Mouse (Mus musculus): ENCODE measurements at regions not wholly inside any gene's neighbourhood (a gene's known extent, or its start where the extent isn't known, plus 50 kb on each side); places are given as distances from the start of the nearest gene placed in this dataset.

DNA sequence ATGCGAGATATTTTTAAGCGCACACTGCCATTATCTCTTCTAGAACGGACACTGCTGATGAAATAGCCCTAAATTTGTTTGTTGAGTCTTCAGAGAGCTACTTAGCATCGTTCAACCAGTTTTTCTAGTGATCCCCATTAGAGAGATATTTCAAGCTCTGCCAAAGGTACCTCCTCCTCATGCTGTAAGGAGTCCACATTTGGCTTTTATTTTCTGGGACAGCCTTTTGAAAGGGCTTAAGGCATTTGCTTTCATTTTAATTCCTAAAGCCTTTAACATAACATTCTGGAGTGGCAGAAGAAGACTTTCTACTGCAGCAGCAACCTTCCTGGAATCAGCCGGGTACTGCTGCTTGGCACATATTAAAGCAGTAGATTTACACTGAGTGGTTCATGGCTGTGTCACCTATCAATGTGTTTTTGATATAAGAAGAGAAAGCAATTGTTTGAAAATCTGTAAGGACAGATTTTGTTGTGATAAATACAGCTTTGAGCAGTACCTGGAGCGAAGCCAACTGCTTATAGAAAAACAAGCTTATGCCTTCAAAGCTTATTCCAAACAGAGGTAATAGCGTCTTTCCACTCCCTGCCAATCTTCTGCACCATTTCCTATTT, 267.5 kb upstream of the Dcn start:
- no peak for DNase-seq (ENCODE audit: extremely low read depth, insufficient read length, low spot score)

DNA sequence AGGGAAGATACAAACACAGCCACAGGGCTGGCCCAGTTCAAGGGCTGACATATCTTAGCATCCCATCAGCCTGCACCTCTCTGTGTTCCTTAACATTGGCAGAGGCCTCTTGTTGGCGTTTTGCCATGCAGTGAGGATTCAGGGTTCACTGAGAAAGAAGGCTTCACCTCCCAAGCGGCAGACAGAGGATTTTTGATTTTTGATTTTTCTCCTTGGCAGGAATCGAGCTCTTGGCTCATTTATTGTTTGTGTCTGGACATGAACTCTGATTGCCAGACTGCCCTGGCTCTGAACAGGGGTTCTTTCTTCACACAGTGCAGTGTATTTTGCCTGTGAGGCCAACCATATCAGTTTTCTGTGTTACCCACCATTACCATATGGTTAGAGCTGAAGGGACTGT, 259.9 kb upstream of the Dcn start:
- no peak for DNase-seq (ENCODE audit: extremely low read depth, insufficient read length, low spot score)

DNA sequence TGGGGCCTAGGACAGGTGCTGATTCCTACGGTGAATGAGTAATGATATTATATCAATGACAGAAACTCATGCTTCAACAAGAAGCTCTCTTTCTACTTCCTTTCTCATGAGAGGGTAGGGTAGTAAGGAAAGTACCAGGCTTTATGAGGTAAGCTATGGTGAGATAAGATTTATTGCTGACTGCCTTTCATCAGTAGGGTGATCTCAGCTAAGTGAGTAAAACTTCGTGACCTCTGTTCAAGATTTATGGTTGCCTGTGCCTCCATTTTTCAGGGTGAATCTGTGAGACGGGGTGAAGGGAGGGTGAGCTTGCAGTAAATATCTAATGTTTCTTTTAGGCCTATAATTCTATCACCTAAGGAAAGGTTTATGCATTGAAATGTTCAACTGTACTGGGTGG, 259.0 kb upstream of the Dcn start:
- DNase-seq (ENCODE audit: extremely low read depth, insufficient read length, low spot score) = no peak

DNA sequence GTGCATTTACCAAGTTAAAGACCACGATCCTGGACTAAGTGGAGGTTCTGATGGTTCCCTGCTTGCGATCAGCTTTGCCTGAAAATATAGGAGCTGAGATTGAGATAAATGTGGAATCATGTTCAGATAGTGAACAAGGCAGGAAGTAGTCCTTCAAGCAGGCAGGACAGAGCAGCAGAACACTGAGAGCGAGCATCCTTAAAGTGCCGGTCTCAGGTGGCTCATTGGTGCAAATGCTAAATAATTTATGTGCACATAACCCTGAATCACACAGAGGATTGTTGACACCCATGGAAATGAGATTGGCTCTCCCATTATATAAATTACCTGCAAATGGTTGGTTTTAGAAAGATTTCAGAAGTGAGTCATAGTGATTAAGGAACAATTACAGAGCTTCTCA, 243.8 kb upstream of the Dcn start:
- no peak for DNase-seq (ENCODE audit: extremely low read depth, insufficient read length, low spot score)

DNA sequence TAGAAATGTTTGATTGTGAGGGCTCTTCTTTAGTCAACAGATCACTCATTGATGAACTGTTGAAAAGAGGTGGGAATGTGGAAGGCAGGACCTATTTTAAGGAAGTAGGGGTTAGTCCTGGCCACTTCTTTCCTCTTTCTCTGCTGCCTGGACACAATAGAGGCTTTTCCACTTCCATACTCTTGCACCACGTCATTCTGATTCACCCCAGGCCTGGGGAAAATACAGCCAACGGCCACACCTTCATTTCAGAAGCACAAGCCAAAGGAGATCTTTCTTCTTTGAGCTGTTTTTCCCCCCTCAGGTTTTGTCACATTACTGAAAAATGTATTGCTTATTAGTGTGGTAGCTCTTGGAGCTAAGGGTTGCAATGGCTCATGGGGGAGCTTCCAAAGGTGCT, 237.9 kb upstream of the Dcn start:
- DNase-seq (ENCODE audit: extremely low read depth, insufficient read length, low spot score) = no peak

DNA sequence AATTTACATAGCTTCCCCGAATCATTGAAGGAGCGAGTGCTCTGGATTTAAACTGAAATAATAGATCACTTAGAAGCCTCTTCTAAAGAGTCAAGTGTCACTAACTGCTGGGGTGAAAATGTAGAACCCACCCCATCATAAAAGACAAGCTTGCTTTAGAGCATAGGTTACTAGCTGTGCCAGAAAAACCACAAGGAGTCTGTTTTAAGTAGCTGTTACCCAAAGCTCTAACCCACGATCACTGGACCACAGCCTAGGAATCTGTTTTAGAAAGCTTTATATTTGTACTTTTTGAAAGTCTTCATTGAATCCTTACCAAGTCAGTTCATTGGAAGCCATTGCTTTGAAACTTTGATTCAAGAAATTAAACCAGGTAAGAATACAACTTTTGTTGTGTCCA, 233.7 kb upstream of the Dcn start:
- DNase-seq (ENCODE audit: extremely low read depth, insufficient read length, low spot score) = no peak

DNA sequence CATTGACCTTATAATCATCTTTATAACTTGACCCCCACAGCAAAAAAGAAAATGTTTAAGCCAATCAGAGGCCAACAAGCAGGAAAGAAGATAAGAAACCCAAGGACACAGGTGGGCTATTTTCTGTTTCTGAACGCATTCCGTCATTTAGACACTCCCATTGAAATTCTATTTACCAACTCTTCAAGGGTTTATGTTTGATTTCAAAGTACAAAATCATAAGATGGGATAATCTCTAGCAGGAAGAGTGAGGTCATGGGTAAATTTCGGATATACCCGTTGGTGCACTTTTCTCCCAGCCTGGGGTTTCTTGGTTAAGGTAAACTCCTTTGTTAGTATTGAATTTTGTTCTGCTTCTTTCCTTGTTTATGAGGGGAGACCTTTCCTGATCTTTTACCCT, 230.9 kb upstream of the Dcn start:
- no peak for DNase-seq (ENCODE audit: extremely low read depth, insufficient read length, low spot score)

DNA sequence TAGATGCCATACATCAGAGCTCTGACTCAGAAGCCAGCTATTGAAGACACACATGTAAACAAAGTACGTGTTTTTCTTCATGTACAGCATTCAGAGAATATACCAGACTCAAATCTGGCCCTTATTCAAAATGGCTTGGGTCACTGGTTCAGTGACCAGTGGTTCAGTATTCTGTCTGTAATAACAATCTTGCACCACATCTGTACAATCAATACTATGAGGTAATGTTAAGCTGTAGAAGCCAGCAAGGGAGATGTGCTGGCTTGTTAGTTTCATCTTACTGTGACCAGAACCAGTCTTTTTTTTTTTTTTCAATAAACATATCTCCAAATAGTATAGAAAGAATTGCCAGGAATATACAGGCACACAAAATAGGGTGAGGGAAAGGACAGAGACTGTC, 229.6 kb upstream of the Dcn start:
- DNase-seq (ENCODE audit: extremely low read depth, insufficient read length, low spot score) = no peak

DNA sequence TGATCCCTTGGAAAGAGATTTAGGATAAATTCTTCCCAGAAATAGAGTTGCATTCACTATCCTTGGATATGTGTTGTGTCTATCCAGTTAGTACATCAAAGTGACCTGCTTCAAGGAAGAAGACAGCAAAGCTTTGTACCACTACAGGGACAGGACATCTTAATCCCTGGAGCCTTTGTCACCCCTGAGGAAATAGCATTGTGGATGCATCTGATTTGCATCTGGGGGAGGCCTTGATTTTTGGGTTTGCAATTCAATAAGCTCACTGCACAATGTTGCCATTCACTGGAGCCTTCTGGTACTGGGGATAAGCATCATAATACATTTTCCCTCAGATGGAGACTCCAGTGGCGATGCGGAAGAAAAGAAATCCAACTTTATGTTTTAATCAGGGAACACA, 229.2 kb upstream of the Dcn start:
- no peak for DNase-seq (ENCODE audit: extremely low read depth, insufficient read length, low spot score)

DNA sequence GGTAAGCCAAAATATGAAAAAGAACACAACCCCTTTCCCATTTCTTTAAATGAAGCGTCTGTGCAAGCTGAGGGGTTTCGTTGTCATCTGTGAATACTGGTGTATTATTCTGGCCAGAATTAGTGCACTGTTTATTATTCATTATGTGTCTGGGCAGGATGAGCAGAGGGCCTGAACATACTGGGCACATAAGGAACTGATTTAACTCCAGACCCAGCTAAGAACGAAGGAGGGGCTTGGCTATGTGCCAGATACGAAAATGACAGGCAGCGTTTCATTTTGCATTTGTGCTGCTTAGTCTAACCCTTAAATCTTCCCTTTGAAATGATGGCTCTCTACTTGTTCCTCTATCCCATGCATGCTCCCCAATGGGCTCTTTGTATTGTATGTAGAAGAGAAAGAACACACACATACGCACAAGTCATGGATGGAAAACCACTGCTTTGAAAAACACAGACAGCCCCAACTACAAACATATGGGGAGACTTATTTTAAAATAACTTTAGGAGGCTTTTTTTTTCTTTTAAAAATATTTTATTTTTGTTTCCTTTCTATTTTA, 213.4 kb upstream of the Dcn start:
- no peak for DNase-seq (ENCODE audit: extremely low read depth, insufficient read length, low spot score)

DNA sequence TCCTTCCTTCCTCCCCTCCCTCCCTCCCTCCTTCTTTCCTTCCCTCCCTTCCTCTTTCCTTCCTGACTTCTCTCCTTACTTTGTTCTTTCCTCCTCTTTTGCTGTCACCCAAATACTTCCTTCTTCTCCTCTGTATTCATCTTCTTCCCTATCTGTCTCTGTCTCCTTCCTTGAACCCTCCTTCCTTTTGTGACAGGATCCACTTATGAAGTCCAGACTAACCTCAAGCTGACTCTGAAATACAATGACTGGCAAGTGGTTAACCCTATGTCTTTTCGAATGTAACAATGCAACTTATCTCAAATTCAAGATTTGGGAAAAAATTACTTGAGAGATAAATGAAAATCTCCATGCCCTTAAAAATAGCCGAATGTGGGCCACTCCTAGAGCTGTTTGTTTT, 197.0 kb upstream of the Dcn start:
- no peak for DNase-seq (ENCODE audit: extremely low read depth, insufficient read length, low spot score)

DNA sequence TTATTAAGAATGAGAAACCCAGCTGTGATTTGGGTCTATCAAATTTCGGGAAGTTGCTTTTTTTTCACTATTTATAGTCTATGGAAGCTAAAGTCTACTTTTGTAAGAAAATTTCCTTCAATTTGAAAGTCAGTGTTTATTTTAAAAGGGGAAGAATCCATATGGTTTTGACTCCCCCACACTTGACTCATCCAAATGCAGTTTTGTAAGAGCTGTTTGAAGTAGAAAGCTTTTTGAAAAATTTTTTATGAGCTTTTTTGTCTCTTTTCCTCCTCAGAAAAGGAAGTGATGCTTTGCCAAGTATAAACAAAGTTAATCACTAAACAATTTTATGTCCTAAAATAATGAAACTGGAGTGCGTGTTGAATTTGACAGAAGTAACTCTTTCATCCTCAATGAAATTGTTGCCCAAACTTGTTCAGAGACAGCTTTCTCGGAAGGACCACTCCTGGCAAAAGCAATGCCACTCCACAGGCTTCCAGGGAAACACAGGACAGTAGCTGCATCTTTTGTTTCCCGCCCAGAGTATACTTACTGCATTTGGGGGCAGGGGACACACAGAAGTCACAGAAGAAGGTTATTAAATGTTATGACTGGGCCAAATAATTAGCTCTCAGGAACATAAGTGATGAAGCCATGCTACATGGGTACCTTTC, 196.4 kb upstream of the Dcn start:
- DNase-seq (ENCODE audit: extremely low read depth, insufficient read length, low spot score) = no peak

DNA sequence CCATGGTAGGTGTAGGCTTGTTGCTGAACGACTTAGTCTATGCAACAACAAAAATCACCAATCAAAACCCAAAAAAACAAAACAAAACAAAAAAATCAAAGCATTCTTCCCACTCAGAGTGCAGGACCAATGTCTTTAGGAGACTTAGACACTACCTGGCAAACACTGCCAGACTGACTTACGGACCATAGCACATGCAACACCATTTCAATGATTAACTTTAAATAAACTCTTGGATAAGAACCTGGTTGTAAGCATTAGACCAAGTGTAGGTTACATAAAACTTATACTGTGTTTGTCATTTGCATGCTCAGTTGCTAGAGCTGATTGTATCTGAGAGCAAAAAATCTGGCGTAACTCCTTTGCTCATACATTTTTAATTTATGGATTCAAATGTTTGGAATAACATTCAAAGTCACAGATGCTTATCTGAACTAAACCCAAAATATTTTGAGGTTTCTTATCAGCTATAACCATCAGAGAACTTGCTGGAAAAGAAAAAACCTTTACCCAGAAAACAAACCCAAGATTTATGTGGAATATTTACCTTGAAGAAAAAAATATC, 174.5 kb upstream of the Dcn start:
- DNase-seq (ENCODE audit: extremely low read depth, insufficient read length, low spot score) = no peak

DNA sequence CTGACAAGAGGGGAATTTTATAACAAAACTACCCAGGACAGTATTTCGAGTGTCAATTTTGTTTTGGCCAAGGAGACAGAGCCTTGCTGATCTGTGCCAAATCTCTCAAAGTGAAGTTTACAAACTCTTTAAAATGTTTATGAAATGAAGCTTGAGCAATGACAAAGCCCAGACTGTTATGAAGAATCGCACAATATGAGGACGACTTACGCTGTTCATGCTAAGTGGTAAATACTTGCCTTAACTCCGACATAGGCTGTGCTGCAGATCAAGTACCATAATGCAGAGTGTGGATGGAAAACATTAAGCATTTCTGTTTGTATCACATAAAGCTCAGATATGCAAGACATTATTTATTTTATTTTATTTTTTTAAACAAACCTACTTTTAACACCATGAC, 169.8 kb upstream of the Dcn start:
- no peak for DNase-seq (ENCODE audit: extremely low read depth, insufficient read length, low spot score)

DNA sequence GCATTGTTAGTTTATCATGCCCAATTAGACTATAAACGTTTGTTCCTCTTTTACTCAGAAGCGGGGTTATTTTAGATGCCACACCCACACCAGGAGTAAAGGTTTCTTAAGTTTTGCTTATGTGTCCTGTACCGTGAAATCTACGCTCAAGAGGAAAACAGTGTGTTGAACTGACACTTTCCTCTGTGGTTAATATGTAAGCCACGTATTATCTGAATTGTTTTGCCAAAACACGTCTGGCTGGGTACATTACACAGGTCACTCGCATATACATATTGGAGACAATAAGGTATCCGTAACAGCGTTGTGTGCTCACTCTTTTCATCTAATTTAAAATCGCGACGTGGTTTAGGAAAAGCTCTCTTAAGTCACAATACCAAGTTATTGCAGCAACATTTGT, 166.9 kb upstream of the Dcn start:
- no peak for DNase-seq (ENCODE audit: extremely low read depth, insufficient read length, low spot score)

DNA sequence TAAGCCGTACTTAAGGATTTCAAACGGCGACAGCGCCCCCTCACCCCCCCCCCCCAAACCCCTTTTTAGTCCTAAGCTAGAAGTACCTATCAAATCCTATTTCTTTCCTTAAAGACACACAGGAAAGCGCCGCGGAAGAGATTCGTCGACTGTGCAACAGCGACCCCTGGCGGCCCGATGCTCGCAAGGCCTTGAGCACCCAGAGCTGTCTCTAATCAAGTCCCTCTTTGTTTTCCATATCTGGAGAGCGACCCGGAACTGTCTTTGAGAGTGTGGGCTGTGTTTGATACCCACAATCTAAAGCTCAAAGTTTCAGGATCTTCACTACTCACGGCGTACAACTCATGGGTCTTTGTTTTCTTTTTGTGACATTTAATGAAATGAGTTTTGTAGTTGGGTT, 166.4 kb upstream of the Dcn start:
- peak; percentile 91 for DNase-seq (ENCODE audit: extremely low read depth, insufficient read length, low spot score)

DNA sequence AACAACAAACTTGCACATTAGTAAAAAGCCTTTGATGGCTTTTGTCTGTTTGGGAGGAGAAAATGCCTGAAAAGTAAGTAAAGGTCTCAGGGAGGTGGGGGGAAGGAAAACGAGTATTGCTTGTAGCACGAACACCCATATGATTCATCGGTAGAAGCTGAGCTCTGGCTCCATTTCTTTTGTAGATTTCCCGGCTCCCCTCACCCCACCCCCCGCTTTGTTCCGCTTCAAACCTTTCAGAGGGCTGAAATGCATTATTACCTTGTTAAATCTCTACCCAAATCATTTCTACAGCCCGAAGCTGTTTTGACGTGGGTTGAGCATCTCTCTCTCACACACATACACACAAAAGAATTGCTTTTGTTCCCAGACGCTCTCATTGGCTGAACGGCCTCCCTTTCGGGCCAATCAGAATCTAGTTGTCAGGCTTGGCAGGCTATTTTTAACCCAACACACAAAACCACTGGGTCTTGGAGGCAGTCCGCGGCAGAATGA, 166.0 kb upstream of the Dcn start:
- DNase-seq (ENCODE audit: extremely low read depth, insufficient read length, low spot score) = peak; percentile 55

DNA sequence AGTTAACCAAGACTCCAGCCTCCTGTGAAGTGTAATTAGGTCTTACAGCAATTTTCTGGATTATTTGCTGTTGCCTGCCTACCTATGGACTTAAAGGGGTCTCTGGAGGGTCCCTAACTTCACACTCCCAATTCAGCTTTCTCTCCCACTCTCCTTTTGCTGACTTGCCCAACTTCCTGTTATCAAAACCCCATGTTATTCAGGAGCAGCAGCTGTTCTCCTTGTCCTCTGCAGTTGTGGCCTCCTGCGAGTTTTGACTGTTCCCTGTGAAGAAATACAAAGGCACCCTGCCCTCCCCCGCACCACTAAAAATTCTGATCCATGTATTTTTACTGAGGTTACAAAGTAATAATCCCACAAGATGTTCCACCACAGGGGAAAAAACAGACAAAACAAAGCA, 146.8 kb upstream of the Dcn start:
- DNase-seq (ENCODE audit: extremely low read depth, insufficient read length, low spot score) = no peak

DNA sequence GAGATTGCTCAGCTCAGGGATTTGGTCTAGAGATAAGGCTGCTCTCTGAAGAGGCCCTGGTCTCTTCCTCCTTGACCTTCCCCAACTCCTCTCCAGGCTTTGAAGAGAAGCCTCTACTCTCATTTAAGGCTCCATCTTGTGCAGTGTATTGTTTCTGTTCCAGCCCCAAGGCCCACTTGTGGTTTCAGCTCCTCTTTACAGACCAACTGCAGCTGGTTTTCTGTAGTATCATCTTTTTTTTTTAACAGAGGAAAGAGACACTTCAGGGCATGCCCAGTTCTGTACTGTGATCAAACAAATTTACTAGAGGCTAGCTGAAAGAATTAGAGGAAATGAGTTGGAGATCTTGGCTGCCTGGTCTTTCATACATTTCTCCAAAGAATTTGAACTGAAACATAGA, 145.4 kb upstream of the Dcn start:
- no peak for DNase-seq (ENCODE audit: extremely low read depth, insufficient read length, low spot score)

DNA sequence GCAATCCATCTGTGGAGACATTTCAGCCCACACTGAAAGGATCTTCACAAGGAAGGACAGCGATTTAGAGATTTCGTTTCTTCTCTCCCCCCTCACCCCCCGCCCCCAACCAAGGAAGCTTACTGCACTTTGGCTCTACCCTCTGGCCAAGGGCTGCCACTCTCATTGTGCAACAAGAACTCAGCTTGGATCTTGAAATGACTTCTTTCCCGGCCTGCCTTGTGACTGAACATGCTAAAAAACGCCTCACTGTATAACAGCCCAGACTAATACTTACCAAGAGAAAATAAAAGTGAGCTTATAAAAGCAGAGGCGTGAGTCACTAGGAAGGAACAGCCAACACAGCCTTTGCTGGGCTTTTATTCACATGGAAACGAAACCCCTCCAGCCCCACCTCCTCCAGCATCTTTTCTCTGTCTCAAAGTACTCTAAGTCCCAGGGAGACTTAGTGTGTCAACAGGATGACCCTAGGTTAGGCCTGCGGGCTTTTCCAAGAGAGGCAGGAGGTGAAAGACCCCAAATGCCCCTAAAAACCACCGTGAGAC, 144.7 kb upstream of the Dcn start:
- no peak for DNase-seq (ENCODE audit: extremely low read depth, insufficient read length, low spot score)

DNA sequence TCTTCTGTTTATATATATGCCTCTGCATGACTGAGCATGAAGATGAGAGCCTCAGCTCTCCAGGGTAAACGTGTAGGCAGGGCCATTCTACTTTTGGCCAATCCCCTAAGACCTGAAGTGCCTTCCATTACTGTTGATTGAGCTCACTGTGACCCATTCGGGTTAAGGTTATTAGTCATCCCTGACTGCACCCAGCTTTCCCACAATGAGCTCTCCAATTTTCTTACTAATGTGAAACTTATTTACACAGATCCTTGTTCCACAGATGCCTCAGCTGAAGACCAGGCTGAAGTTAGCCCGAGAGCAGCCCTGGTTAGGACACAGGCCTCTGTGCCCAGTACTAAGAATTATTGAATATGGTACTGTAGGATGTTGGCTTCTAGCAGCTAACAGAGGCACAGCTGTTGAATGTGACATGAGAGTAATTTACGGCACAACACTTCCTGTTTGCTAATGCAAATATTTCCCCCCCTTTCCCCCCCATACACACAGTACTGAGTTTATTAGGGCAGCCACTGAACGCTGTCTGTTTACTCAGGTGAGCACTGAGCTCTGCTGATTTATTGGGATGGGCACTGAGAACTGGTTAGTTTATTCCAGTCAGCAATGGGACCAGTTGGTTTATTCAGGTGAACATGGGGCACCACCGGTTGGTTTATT, 141.2 kb upstream of the Dcn start:
- peak; percentile 21 for DNase-seq (ENCODE audit: extremely low read depth, insufficient read length, low spot score)
